Comparison of ENCODE assay signal across 39 mouse cellular contexts in genomic region chr6:122539564-122539963, GRCm38 (mm10). TPM values are rescaled to one million over a fixed set of nuclear protein-coding genes. Genes with fewer than 3 reads are reported as not detected.
"Had no signal": no experiment of that assay in that cellular context is flagged by ENCODE, and none has a peak within 500 bp of the region (broad histone marks: within the 10 kb centered on the region; RNA-seq: fewer than 3 reads in every experiment).

No protein-coding gene starts in this region.

- ATAC-seq: hindbrain, postnatal 0 days; intestine, embryonic 16.5 days; liver, embryonic 12.5 days had no signal

- H3K4me1 ChIP-seq: heart, embryonic 13.5 days; heart, embryonic 15.5 days; hindbrain, embryonic 13.5 days; hindbrain, embryonic 15.5 days; kidney, embryonic 15.5 days; limb, embryonic 13.5 days; limb, embryonic 15.5 days; liver, embryonic 12.5 days had no signal

- H3K36me3 ChIP-seq: heart, embryonic 13.5 days; heart, embryonic 15.5 days; hindbrain, embryonic 13.5 days; hindbrain, embryonic 15.5 days; kidney, embryonic 15.5 days; limb, embryonic 13.5 days; limb, embryonic 15.5 days; liver, embryonic 12.5 days had no signal

- H3K27ac ChIP-seq: heart, adult 2 months; heart, embryonic 13.5 days; heart, embryonic 15.5 days; hindbrain, embryonic 13.5 days; hindbrain, embryonic 15.5 days; hindbrain, postnatal 0 days; kidney, embryonic 15.5 days; kidney, postnatal 0 days; limb, embryonic 13.5 days; limb, embryonic 15.5 days; liver, embryonic 12.5 days had no signal

- H3K9ac ChIP-seq: heart, embryonic 13.5 days; heart, embryonic 15.5 days; hindbrain, embryonic 13.5 days; hindbrain, embryonic 15.5 days; kidney, embryonic 15.5 days; limb, embryonic 13.5 days; limb, embryonic 15.5 days; liver, embryonic 12.5 days had no signal

- DNase-seq: gastrocnemius, postnatal 14 days; gastrocnemius, postnatal 36 days; heart, adult 11 months; heart, adult 2 months; heart, postnatal 14 days; heart, postnatal 36 days; kidney, adult 11 months; kidney, adult 2 months; kidney, adult 9 months; kidney, postnatal 14 days; kidney, postnatal 36 days; layer of hippocampus, adult 9-11 months; layer of hippocampus, postnatal 36 days; left cerebral cortex, postnatal 4 days had no signal

- H3K4me2 ChIP-seq: heart, embryonic 11.5 days; heart, embryonic 13.5 days; heart, embryonic 15.5 days; hindbrain, embryonic 13.5 days; hindbrain, embryonic 15.5 days; kidney, embryonic 15.5 days; limb, embryonic 13.5 days; limb, embryonic 15.5 days; liver, embryonic 12.5 days had no signal

- H3K4me3 ChIP-seq: heart, adult 2 months; heart, embryonic 13.5 days; heart, embryonic 15.5 days; hindbrain, embryonic 13.5 days; hindbrain, embryonic 15.5 days; kidney, embryonic 15.5 days; limb, embryonic 13.5 days; limb, embryonic 15.5 days; liver, embryonic 12.5 days had no signal

- H3K27me3 ChIP-seq: heart, embryonic 13.5 days; heart, embryonic 15.5 days; hindbrain, embryonic 13.5 days; hindbrain, embryonic 15.5 days; kidney, embryonic 15.5 days; limb, embryonic 13.5 days; limb, embryonic 15.5 days; liver, embryonic 12.5 days had no signal

- H3K9me3 ChIP-seq: heart, embryonic 13.5 days; heart, embryonic 15.5 days; hindbrain, embryonic 15.5 days; kidney, embryonic 15.5 days; limb, embryonic 13.5 days; limb, embryonic 15.5 days; liver, embryonic 12.5 days had no signal

RNA-seq across cellular contexts. Expression of gene Aicda, which starts 14.0 kb away (rescaled TPM):
- total RNA-seq: gastrocnemius, adult 18-20 months; gastrocnemius, adult 8-10 months; gastrocnemius, postnatal 14 days; gastrocnemius, postnatal 36 days; heart, adult 2 months; heart, postnatal 14 days; heart, postnatal 36 days; hematopoietic stem cell, adult 5-6 weeks; layer of hippocampus, adult 18-20 months; layer of hippocampus, adult 8-10 months; layer of hippocampus, postnatal 14 days; layer of hippocampus, postnatal 36 days; left cerebral cortex, adult 8-10 months; left cerebral cortex, postnatal 10 days; liver, adult 2 months had no signal
- polyA plus RNA-seq: frontal cortex, adult 2 months; gonadal fat pad, adult 2 months; heart, adult 2 months; heart, embryonic 13.5 days; heart, embryonic 15.5 days; heart, postnatal 0 days; hindbrain, embryonic 11.5 days; intestine, embryonic 16.5 days; kidney, adult 2 months; kidney, embryonic 15.5 days; kidney, postnatal 0 days; liver, adult 2 months; liver, embryonic 12.5 days had no signal

RNA-seq across cellular contexts. Expression of gene Mfap5, which starts 33.9 kb away (rescaled TPM):
- total RNA-seq: hematopoietic stem cell, adult 5-6 weeks; layer of hippocampus, adult 18-20 months; layer of hippocampus, postnatal 36 days had no signal
- polyA plus RNA-seq: liver, adult 2 months had no signal

RNA-seq across cellular contexts. Expression of gene Rimklb, which starts 41.0 kb away (rescaled TPM):
- total RNA-seq: heart, adult 2 months; hematopoietic stem cell, adult 5-6 weeks; liver, adult 2 months had no signal
- polyA plus RNA-seq: liver, adult 2 months had no signal
